Mouse (Mus musculus) erythroblast, adult 5-6 weeks (primary cell): ENCODE results near the gene Hoxc4. TPM values are rescaled to one million over a fixed set of nuclear protein-coding genes. Genes with fewer than 3 reads are reported as not detected.

ENCODE experiments used
- ATAC-seq: replicated peaks from 2 replicates; pipeline ENCODE4 v1.8.0; 2016; ENCODE audit warnings: moderate number of reproducible peaks, mild to moderate bottlenecking, moderate TSS enrichment, inconsistent platforms; ENCODE audit not compliant: poor library complexity, low FRiP score, severe bottlenecking
- total RNA-seq, 2 experiments: library from RNA; stranded (forward) in 1 of 2; stranded (reverse) in 1 of 2; fragments of 150-400 nt in 1 of 2; fragments of 200-764, 138-1000 nt in 1 of 2; gene quantifications; 2 replicates each; pipeline versions ENCODE4 v1.2.3 to v1.2.4; 2015 to 2017; ENCODE audit warnings: low replicate concordance in 2 of 2

Hoxc4 gene
- total RNA-seq (2015; ENCODE audit: low replicate concordance): not detected in 2 replicates
- total RNA-seq (2017; ENCODE audit: low replicate concordance): not detected in 2 replicates

DNA sequence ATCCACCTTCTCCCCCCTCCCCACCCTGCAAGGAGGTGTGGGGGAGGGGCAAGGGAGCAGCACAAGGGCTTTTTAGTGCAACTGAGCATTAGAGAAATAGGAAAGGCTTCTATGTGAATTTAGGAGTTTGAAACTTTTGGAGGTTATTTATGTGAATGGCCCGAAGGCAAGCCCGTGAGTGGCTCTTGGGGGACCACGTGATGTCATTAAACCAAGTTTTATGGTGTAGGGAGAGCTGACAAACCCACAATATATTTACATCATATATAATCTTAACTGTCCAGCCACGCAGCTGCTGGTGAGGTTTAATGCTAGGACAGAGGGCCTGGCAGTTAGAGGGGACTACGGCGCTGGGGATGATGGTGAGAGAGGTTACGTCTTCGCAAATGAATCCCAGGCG lies at the start of gene Hoxc4:
Gene Hoxc4, plus strand, starts transcription at position 299 of the 400 bp plus-strand sequence.
- no peak for ATAC-seq

- no peak for ATAC-seq
These were observed 49.4 kb upstream of the Hoxc4 start for GRCm38 (mm10) chr15:102969296-102969695.

GRCm38 (mm10) chr15:102970740-102971139 lies 48.0 kb upstream of the Hoxc4 start:
- no peak for ATAC-seq

DNA sequence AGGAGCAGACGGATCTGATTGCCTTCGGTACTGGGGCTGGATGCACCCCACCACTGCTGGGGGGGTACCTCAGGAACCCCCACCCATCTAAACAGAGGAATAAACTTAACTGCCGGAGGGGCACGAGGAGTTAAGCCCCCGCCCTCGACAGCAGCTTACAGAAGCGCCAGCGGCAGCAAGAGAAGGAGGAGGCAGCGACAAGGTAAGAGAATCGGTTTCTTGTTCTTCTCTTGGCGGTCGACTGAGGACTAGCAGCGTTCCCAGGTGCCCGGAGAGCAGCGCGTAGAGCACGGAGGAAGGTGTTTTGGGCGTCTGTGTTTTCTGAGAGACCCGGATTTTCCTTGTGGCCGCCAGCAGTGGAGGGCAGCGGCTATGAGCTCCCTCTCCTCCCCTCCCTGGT lies 46.5 kb upstream of the Hoxc4 start:
- no peak for ATAC-seq

- ATAC-seq: no peak
These were observed 46.0 kb upstream of the Hoxc4 start for GRCm38 (mm10) chr15:102972753-102973152.

- no peak for ATAC-seq
These were observed 43.7 kb upstream of the Hoxc4 start for GRCm38 (mm10) chr15:102975034-102975433.

DNA sequence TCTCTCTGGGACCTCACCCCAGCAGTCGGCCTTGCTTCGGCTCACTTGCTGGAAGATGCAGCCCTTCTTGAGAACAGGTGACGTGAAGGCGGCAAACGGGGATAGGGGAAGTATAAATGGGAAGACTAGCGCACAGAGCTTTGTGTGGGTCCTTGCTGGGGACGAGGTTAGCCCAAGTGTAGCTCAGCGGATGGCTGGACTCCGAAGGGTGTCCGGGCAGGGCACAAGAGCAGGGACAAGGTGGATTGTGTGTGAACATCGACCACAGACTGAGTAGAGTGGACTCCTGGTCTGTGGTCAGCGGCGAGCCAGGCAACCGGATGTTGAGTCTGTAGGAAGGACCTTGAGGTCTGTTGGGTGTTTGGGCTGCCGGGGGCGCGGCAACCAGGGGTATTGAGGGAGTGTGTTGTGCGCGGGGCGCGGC lies 43.0 kb upstream of the Hoxc4 start:
- no peak for ATAC-seq

DNA sequence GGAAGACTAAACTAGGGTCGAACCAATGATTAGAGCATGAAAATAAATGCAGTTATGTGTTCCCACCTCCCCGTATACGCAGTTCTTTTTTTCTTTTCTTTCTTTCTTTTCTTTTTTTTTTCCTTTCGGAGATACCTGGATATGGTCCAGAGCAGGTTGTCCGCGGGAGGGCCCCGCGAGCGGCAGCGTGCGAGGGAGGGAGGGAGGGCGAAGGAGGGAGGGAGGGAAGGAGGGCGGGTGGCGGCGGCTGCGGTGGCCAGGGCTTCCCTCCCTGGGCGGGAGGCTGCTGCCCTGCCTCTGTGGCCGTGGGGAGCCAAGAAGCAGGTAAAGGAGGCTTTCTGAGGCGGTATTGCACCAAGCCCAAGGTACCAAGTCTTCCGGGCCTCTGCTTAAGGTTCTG lies 42.6 kb upstream of the Hoxc4 start, which contains the start of gene Hoxc9:
Gene Hoxc9, plus strand, starts transcription at position 269 of the 400 bp plus-strand sequence.
- no peak for ATAC-seq

DNA sequence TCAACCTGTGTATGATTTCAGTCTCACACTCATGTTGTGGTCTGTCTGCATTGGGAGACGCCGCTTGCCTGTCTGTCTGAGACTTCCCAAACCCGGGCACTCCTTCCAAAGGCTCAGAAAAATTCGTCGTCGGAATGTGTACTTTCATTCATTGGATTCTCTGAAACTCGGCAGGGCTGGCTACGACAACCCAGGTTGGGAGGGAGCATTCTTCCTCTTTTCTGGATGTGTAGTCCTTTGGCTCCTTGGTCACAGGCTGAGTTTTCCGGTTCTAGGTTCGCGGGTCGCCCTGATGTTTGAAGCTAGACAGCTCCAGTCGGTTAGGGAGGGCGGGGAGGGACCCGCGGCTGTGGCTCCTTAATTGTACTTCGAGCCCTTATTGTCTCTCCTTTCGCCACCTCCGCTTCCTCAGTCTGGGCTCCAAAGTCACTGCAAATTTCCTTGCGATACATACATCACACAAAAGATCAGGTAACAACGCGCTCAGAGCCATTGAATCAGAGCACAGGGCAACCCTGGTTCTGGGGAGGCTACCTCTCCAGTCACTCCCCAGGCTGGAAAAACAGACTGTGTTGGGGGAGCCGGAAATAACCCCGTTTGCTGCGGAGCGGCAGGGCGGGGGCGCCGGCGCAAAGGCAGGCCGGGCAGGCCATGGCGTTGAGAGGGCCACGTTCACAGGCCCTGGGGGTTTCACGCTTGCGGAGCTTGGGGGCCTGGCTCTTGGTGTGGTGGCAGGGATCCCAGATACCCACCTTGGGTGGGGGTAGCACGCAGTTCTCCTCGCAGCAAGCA lies 41.9 kb upstream of the Hoxc4 start:
- ATAC-seq: no peak

DNA sequence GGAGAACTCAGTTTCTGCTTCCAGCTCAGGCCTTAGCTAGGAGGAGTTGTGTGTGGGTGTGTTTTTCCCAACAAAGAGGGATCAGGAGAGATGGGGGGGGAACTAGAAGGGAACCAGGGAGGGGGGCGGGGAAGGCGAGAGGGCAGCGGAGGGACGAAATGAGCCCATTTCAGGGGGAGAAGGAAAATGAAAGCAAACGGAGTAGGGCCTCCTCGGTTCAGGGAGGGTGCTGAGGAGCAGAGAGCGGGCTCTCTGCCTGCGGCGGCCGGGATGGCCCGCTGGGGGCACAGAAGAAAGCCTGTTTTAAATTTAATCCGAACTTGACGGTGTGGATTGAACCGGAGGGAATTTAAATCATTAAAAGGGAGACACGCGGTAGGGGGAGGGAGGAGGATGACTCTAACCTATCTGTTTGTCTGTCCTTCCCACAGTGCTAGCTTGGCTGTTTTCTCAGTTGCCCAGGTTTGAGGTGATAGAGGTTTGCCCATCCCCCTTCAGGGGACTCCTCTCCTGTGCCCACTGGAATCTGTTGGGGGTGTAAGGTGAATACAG lies 41.2 kb upstream of the Hoxc4 start:
- ATAC-seq: no peak

DNA sequence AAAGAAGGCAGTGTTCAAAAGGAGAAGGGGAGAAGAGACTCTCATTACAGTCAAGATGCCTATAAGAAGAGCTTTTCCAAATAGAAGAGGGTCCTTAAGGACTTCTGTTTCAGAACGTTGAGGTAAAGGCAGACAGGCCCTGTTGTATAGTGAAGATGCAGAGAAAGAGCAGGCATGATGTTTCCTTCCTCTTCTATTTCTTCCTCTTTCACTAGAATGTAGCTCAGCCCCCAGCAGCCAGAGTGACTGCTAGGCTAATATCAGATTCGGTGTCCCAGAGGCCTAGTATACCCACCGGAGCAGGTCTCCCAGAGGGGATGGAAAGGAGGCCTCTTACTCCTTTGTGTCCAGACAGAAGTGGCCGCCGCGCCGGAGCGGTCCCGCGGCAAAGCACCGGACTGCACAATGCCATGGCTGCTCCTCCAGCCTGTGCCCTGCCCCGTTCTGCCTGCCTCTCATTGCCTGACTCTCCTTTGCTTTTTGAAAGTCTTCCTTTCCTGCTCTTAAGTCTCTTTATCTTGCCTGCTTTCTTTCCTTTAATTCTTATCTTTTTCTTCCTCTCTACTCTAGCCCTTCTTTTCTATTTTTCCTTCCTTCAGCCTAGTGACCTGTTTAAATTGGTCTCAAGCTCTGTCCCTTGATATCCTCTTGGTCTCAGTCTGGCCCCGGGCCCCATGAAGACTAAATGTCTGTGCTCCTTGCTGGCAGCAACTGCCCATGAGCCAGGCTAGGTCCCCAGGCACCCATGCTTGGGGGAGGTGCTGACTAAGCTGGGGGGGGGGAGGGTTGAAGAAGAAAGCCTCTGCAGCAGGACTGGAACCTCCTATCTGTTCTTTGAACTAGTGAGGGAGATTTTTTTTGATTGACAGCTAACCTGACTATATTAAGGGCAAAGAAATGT lies 39.9 kb upstream of the Hoxc4 start:
- no peak for ATAC-seq

- no peak for ATAC-seq
These were observed 38.8 kb upstream of the Hoxc4 start for GRCm38 (mm10) chr15:102979936-102980335.

DNA sequence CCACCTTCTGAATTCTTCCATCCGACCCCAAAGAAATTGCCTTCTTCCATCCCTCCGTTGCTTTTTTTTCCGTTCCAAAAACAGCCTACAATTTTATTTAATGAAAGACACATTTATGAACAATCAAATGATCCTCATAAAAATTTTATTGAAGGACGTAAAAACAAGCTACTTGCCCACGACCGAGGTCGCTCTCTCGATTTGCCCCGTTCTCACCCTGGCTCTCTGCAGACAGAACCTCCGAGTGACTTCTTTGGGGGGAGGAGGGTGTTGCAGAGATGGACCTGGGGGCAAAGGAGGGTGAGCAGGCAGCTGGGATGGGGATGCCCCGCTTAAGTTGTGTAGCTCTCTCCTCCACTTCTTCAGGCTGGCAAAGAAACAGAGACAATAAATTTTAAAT lies 38.4 kb upstream of the Hoxc4 start:
- ATAC-seq: no peak

DNA sequence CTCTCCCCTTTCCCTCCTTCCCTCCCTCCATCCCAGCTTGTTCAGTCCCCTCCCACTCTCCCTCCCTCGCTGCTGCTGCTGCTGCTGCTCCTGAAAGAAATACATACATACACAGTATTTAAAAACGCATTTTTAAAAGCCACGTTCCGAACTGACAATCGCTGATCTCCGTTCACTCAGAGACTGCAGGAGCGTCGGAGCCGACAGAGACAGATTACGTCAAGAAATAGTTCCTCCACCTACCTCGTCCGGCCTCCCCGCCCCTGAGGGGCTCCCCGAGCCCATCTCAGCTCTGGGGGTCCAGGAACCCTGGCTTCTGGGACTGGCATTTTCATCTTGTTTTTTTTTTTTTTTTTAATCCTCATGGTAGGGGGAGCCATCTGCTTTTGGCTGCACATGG lies 37.8 kb upstream of the Hoxc4 start:
- no peak for ATAC-seq

DNA sequence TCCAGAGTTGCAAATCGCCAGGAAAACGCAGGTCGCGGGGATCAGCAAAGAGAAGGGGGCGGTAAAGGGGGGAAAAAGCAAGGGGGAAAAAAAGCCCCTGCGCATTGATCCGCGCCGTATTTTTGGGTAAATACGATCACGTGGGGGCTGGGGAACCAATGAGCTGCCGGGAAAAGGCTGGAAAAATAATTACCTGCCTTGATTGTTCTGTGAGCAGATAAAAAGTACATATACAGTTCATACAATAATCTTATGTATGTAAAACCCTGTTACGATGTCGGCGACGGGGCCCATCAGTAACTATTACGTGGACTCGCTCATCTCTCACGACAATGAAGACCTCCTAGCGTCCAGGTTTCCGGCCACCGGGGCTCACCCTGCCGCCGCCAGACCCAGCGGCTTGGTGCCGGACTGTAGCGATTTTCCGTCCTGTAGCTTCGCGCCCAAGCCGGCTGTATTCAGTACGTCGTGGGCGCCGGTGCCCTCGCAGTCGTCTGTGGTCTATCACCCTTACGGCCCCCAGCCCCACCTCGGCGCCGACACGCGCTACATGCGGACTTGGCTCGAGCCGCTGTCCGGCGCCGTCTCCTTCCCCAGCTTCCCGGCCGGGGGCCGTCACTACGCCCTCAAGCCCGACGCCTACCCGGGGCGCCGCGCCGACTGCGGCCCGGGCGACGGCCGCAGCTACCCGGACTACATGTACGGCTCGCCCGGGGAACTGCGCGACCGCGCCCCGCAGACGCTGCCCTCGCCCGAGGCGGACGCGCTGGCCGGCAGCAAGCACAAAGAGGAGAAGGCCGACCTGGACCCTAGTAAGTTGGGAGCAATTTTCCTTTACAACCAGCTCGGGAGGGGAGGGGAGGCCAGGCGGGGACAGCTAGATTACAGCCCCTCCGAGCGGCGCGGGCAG lies 37.1 kb upstream of the Hoxc4 start:
- no peak for ATAC-seq

DNA sequence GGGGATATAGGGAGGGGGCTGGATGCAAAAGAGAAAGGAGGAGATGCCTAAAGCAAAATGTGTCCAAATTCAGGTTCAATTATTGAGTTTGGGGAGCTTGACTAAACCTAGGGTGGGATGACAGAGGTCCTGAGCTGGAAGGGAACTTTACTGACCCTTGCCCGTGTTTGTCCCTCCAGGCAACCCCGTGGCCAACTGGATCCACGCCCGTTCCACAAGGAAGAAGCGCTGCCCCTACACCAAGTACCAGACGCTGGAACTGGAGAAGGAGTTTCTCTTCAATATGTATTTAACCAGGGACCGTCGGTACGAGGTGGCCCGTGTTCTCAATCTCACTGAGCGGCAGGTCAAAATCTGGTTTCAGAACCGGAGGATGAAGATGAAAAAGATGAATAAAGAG lies 35.0 kb upstream of the Hoxc4 start:
- no peak for ATAC-seq

DNA sequence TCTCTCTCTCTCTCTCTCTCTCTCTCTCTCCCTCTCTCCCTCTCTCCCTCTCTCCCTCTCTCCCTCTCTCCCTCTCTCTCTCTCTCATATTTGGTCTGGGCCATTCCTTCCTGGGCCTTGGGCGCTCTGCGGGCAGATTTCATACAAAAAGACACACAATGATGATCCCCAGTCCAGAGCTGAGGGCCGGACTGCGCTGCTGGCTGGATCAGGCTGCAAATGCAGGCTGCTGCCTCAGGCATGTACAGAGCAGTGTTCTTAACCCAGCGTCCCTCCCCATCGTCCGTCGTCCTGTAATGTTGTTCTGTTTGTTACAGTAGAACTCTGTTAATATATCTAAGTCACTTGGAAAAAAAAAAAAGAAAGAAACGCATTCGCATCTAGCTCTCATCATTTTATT lies 34.2 kb upstream of the Hoxc4 start:
- ATAC-seq: no peak

- ATAC-seq: no peak
These were observed 33.8 kb upstream of the Hoxc4 start for GRCm38 (mm10) chr15:102984925-102985324.

DNA sequence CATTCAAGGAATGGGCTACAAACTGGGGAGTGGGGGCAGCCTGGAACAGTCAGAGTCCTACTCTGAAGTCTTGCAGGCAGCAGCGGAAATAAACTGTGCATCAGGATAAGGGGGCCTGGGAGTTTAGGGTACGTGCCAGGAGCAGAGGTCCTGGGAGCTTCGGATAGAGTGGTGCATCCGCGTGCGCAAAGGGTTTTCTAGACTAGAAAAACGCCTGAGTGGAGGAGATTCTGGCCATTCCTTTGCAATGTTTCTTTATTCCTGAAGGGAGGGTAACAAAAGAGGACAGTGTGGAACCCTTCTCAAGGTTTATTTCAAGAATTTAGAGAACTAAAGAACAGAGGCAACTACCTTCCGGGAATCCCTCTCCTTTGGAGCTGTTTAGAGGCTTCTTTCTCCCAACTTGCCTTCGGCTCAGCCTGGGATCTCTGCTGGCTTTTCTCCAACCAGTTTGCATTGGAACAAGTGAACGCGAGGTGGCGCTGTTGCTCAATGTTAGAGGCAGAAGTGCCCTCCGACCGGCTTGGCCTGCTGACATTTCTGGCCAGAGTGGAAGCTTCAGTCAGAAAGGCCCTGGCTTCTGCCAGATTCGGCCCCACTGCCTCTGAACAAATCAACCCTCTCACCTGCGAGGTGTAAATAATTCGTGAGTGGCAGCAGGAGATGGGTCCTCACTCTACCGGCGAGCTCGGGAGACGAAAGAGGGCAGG lies 31.5 kb upstream of the Hoxc4 start:
- ATAC-seq: peak; percentile 70
